In genomic region chr2:80448231-80448630, GRCm38 (mm10) we compare ENCODE assay signal across 8 mouse cellular contexts. TPM values are rescaled to one million over a fixed set of nuclear protein-coding genes. Genes with fewer than 3 reads are reported as not detected.
A peak's percentile ranks its signal among the peaks of the same experiment; 100 is the strongest.
DNase-seq lines count a peak whose midpoint lies in the region; ATAC-seq lines count a peak whose summit lies in the region.

No protein-coding gene starts in this region.

- H3K27me3 ChIP-seq in heart, embryonic 13.5 days (replicated peaks): peaks cover 24% of the 10 kb centered on the region
- peaks cover 29% of the 10 kb centered on the region for H3K27me3 ChIP-seq in midbrain, embryonic 12.5 days

- intact Hi-C loops in left cerebral cortex, postnatal 25 days (cut with DNase I): no loop called here

- peak; percentile 7 to 43 for DNase-seq in left cerebral cortex, postnatal 25 days (ENCODE audit: low spot score in 2 of 2)
- no peak for DNase-seq in left cerebral cortex, adult 8-10 months (ENCODE audit: low spot score in 2 of 2)
- peak; percentile 11 to 24 for DNase-seq in cerebellum, postnatal 36 days
- peak; percentile 31 to 42 for DNase-seq in layer of hippocampus, postnatal 10 days (ENCODE audit: low spot score in 2 of 2)
- no peak for DNase-seq in ovary, adult 18-20 months (ENCODE audit: low spot score)
- no peak for DNase-seq in thymus, postnatal 10 days (ENCODE audit: low spot score in 2 of 2)

- 0 out of 2 replicates have a peak, but pooled peaks cover 5% of the 10 kb centered on the region for H3K9me3 ChIP-seq in heart, embryonic 13.5 days
- H3K9me3 ChIP-seq in midbrain, embryonic 12.5 days: no peaks in the 10 kb centered on the region

- no peak for ATAC-seq in heart, embryonic 13.5 days (ENCODE audit: extremely low read depth, insufficient number of reproducible peaks, low FRiP score, low TSS enrichment)
- peak; percentile 76 for ATAC-seq in midbrain, embryonic 12.5 days (ENCODE audit: low FRiP score, low read depth)

- peak overlapping the region; percentile 80 for H3K9ac ChIP-seq in heart, embryonic 13.5 days
- peak overlapping the region; percentile 62 for H3K9ac ChIP-seq in midbrain, embryonic 12.5 days (replicated peaks)

- H3K4me1 ChIP-seq in heart, embryonic 13.5 days: peaks cover 16% of the 10 kb centered on the region
- H3K4me1 ChIP-seq in midbrain, embryonic 12.5 days: peaks cover 9% of the 10 kb centered on the region; the same call in 1 of the 2 replicates

- H3K4me3 ChIP-seq in heart, embryonic 13.5 days: peak overlapping the region; percentile 61
- H3K4me3 ChIP-seq in midbrain, embryonic 12.5 days: peak overlapping the region; percentile 54

- peak overlapping the region; percentile 97 for H3K4me2 ChIP-seq in heart, embryonic 13.5 days
- peak overlapping the region; percentile 99 for H3K4me2 ChIP-seq in midbrain, embryonic 12.5 days (replicated peaks)

- no peaks in the 10 kb centered on the region for H3K36me3 ChIP-seq in heart, embryonic 13.5 days
- H3K36me3 ChIP-seq in midbrain, embryonic 12.5 days: no peaks in the 10 kb centered on the region

- H3K27ac ChIP-seq in heart, embryonic 13.5 days (replicated peaks): peak overlapping the region; percentile 71
- no peak overlapping the region for H3K27ac ChIP-seq in midbrain, embryonic 12.5 days (replicated peaks)

- 2% methylated on average over 12 of the region's 12 CpGs for WGBS in heart, embryonic 13.5 days
- under 1% methylated on average over 12 of the region's 12 CpGs for WGBS in midbrain, embryonic 12.5 days

RNA-seq across cellular contexts. Expression of gene Frzb, which starts 0.8 kb away (rescaled TPM):
- total RNA-seq in left cerebral cortex, postnatal 25 days (2021): 10 to 100 TPM; 27.7 to 31.1 TPM
- total RNA-seq in left cerebral cortex, adult 8-10 months (2022): 10 to 100 TPM; 17.9 to 26.9 (median 24.6) TPM
- 6.4 and 7.5 TPM in 2 replicates for polyA plus RNA-seq in heart, embryonic 13.5 days (2015; fragmentation: Nextera tagmentation; extraction: Ambion mirVana)
- 10 to 100 TPM; 16.8 to 17.6 TPM for total RNA-seq in layer of hippocampus, postnatal 10 days (2021)
- polyA plus RNA-seq in midbrain, embryonic 12.5 days (2016; fragmentation: Nextera tagmentation; extraction: Ambion mirVana): 6.1 and 7.8 TPM in 2 replicates

Comparison
In these comparisons a context has a peak if more than half of its experiments do, and no peak if none do; other contexts are left out.
1. DNase-seq: peak in left cerebral cortex, postnatal 25 days (2 of 2), cerebellum, postnatal 36 days (2 of 2) and layer of hippocampus, postnatal 10 days (2 of 2); none in left cerebral cortex, adult 8-10 months (0 of 2), ovary, adult 18-20 months (single experiment) and thymus, postnatal 10 days (0 of 2).